20 mouse cellular contexts compared by ENCODE assay signal in genomic region chr5:96976150-96976549, GRCm38 (mm10). TPM values are rescaled to one million over a fixed set of nuclear protein-coding genes. Genes with fewer than 3 reads are reported as not detected.
DNase-seq lines count a peak whose midpoint lies in the region; ATAC-seq and TF ChIP-seq lines count a peak whose summit lies in the region.
"Had no signal": no experiment of that assay in that cellular context is flagged by ENCODE, and none has a peak within 500 bp of the region (broad histone marks: within the 10 kb centered on the region; RNA-seq: fewer than 3 reads in every experiment).

No protein-coding gene starts in this region.

- H3K9me3 ChIP-seq in forebrain, postnatal 0 days (ENCODE audit: low read length): no peaks in the 10 kb centered on the region
- H3K9me3 ChIP-seq: hindbrain, embryonic 10.5 days; hindbrain, embryonic 13.5 days had no signal

- no peak overlapping the region for H3K9ac ChIP-seq in forebrain, postnatal 0 days
- H3K9ac ChIP-seq: hindbrain, embryonic 13.5 days had no signal

- no peak for TF ChIP-seq CTCF in spleen, adult 2 months (IDR thresholded peaks at IDR 0.05; ENCODE audit: extremely low read depth, insufficient read depth, insufficient read length, insufficient replicate concordance)
- TF ChIP-seq CTCF in forebrain, postnatal 0 days (IDR thresholded peaks at IDR 0.05; ENCODE audit: low read depth): no peak

- peak; percentile 62 for DNase-seq in heart, adult 11 months
- DNase-seq in heart, postnatal 10 days: no peak
- no peak for DNase-seq in spleen, adult 2 months (ENCODE audit: low read depth in 1 of 2, low spot score in 2 of 2)
- no peak for DNase-seq in spleen, postnatal 4 days (ENCODE audit: low spot score in 2 of 2)
- peak; percentile 44 for DNase-seq in splenic B cell, adult 2 months (ENCODE audit: low read depth, low spot score)
- no peak for DNase-seq in forebrain, postnatal 0 days
- DNase-seq: adrenal gland, adult 8-10 months; adrenal gland, postnatal 36 days; cerebellum, adult 18-20 months; cerebellum, adult 9-10 months; cerebellum, postnatal 14 days; gastrocnemius, postnatal 10 days; gastrocnemius, postnatal 36 days; heart, postnatal 36 days had no signal

- no peaks in the 10 kb centered on the region for H3K36me3 ChIP-seq in spleen, adult 2 months (ENCODE audit: control insufficient read depth, insufficient read depth, low read length)
- H3K36me3 ChIP-seq in splenic B cell, adult 2 months (ENCODE audit: control insufficient read depth, insufficient read depth, low read length, poor library complexity, severe bottlenecking): no peaks in the 10 kb centered on the region
- H3K36me3 ChIP-seq in forebrain, postnatal 0 days (ENCODE audit: insufficient read depth): no peaks in the 10 kb centered on the region
- H3K36me3 ChIP-seq: hindbrain, embryonic 10.5 days; hindbrain, embryonic 13.5 days had no signal

- 55% methylated on average over 3 of the region's 3 CpGs for WGBS in spleen, adult 2 months
- 94% methylated on average over 3 of the region's 3 CpGs for WGBS in forebrain, postnatal 0 days

- no peak overlapping the region for H3K4me3 ChIP-seq in spleen, adult 2 months (ENCODE audit: extremely low read depth, insufficient read depth, insufficient read length)
- no peak overlapping the region for H3K4me3 ChIP-seq in forebrain, postnatal 0 days (ENCODE audit: low read depth, low read length)
- H3K4me3 ChIP-seq: hindbrain, embryonic 10.5 days; hindbrain, embryonic 13.5 days had no signal

- no peak for TF ChIP-seq POLR2A in spleen, adult 2 months (IDR thresholded peaks at IDR 0.05; ENCODE audit: low read depth, low read length)

- H3K4me2 ChIP-seq in forebrain, postnatal 0 days (ENCODE audit: low read depth): no peak overlapping the region
- H3K4me2 ChIP-seq: heart, embryonic 11.5 days; hindbrain, embryonic 13.5 days had no signal

- peak overlapping the region; percentile 59 for H3K27ac ChIP-seq in spleen, adult 2 months (ENCODE audit: insufficient read depth, low read length)
- H3K27ac ChIP-seq in forebrain, postnatal 0 days (ENCODE audit: low read depth, low read length): no peak overlapping the region
- H3K27ac ChIP-seq: hindbrain, embryonic 10.5 days; hindbrain, embryonic 13.5 days had no signal

- ATAC-seq in forebrain, postnatal 0 days: no peak
- ATAC-seq: hindbrain, embryonic 16.5 days; inflammation-experienced regulatory T-cells, adult 6 months; intestine, embryonic 16.5 days had no signal

- H3K27me3 ChIP-seq in spleen, adult 2 months (ENCODE audit: control insufficient read depth, insufficient read depth, low read length): no peaks in the 10 kb centered on the region
- H3K27me3 ChIP-seq in splenic B cell, adult 2 months (ENCODE audit: control insufficient read depth, insufficient read depth, low read length, poor library complexity, severe bottlenecking): no peaks in the 10 kb centered on the region
- H3K27me3 ChIP-seq in forebrain, postnatal 0 days (ENCODE audit: insufficient read depth, low read length): no peaks in the 10 kb centered on the region
- H3K27me3 ChIP-seq: hindbrain, embryonic 13.5 days had no signal

- intact Hi-C loops in heart, postnatal 10 days (cut with DNase I): no loop called here

- peaks cover 13% of the 10 kb centered on the region for H3K4me1 ChIP-seq in spleen, adult 2 months (ENCODE audit: control insufficient read depth, insufficient read depth, insufficient read length)
- peaks cover 8% of the 10 kb centered on the region; the same call in 1 of the 2 replicates for H3K4me1 ChIP-seq in forebrain, postnatal 0 days (ENCODE audit: insufficient read depth)

RNA-seq across cellular contexts. Expression of gene Bmp2k, which starts 21.3 kb away (rescaled TPM):
- 10 to 100 TPM; 16.2 to 16.6 TPM for total RNA-seq in heart, postnatal 10 days (2021)
- 32.6 and 33.3 TPM in 2 replicates for polyA plus RNA-seq in spleen, adult 2 months (2012; rRNA removed)
- 13.8 and 17.9 TPM in 2 replicates for total RNA-seq in forebrain, postnatal 0 days (2014; rRNA removed)
- polyA plus RNA-seq in forebrain, postnatal 0 days (2015; fragmentation: Nextera tagmentation; extraction: Ambion mirVana): 5.8 and 7.1 TPM in 2 replicates

Comparison
In these comparisons a context has a peak if more than half of its experiments do, and no peak if none do; other contexts are left out.
1. DNase-seq: peak in heart, adult 11 months (single experiment) and splenic B cell, adult 2 months (single experiment); none in heart, postnatal 10 days (0 of 2), spleen, adult 2 months (0 of 2), spleen, postnatal 4 days (0 of 2) and forebrain, postnatal 0 days (single experiment).